Mouse (Mus musculus) heart, adult 2 months (tissue): ENCODE results near the gene Ano2.

ENCODE experiments used
- CTCF ChIP-seq: fragments of 200-600 bp; IDR thresholded peaks from 2 replicates; pipeline ENCODE4 v1.8.1; 2022; ENCODE audit warnings: antibody characterized with exemption, mild to moderate bottlenecking, moderate library complexity
- POLR2A ChIP-seq: fragments of 200-500 bp; IDR thresholded peaks from 2 replicates; pipeline ENCODE4 v1.6.1; 2011; ENCODE audit warnings: mild to moderate bottlenecking, low read depth, low read length, control low read depth; ENCODE audit not compliant: insufficient read depth

GRCm38 (mm10) chr6:125661106-125661877 is 28.9 kb upstream of the Ano2 start:
- TF ChIP-seq CTCF (peak; percentile 97), POLR2A (no peak)
